8 mouse cellular contexts compared by ENCODE assay signal in the genomic region with DNA sequence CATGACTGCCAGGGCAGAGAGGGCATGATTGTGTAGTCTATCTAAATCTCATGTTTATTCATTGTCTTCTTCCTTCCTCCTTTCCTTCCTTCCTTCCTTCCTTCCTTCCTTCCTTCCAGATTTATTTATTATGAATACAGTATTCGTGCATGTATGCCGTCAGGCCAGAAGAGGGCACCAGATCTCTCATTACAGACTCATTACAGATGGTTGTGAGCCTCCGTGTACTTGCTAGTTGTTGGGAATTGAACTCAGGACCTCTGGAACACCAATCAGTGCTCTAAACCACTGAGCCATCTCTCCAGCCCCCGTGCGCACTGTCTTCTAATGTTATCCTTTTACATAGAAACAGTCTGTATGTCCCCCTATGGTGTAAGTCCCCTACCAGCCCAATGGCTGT.
A peak's percentile ranks its signal among the peaks of the same experiment; 100 is the strongest.
DNase-seq lines count a peak whose midpoint lies in the region; ATAC-seq lines count a peak whose summit lies in the region.

No protein-coding gene starts in this region.

- no peak overlapping the region for H3K4me2 ChIP-seq in hindbrain, embryonic 11.5 days (replicated peaks; ENCODE audit: low read depth, low read length)
- no peak overlapping the region for H3K4me2 ChIP-seq in hindbrain, embryonic 13.5 days

- H3K9ac ChIP-seq in hindbrain, embryonic 11.5 days (ENCODE audit: low read depth, low read length) = no peak overlapping the region
- H3K9ac ChIP-seq in hindbrain, embryonic 13.5 days = no peak overlapping the region

- H3K27me3 ChIP-seq in hindbrain, embryonic 11.5 days (ENCODE audit: control insufficient read depth, insufficient read depth, low read length) = no peaks in the 10 kb centered on the region
- no peaks in the 10 kb centered on the region for H3K27me3 ChIP-seq in hindbrain, embryonic 13.5 days
- H3K27me3 ChIP-seq in limb, embryonic 10.5 days (ENCODE audit: low read depth, poor library complexity, severe bottlenecking) = no peaks in the 10 kb centered on the region

- H3K4me3 ChIP-seq in hindbrain, embryonic 11.5 days (ENCODE audit: low read depth, low read length) = no peak overlapping the region
- no peak overlapping the region for H3K4me3 ChIP-seq in hindbrain, embryonic 13.5 days
- no peak overlapping the region for H3K4me3 ChIP-seq in limb, embryonic 10.5 days

- H3K36me3 ChIP-seq in hindbrain, embryonic 11.5 days (ENCODE audit: control insufficient read depth, insufficient read depth, low read length) = no peaks in the 10 kb centered on the region
- no peaks in the 10 kb centered on the region for H3K36me3 ChIP-seq in hindbrain, embryonic 13.5 days
- no peaks in the 10 kb centered on the region for H3K36me3 ChIP-seq in limb, embryonic 10.5 days

- ATAC-seq in hindbrain, embryonic 11.5 days (ENCODE audit: low FRiP score) = peak; percentile 54; the same call in 1 of the 2 replicates
- ATAC-seq in hindbrain, embryonic 13.5 days (ENCODE audit: low FRiP score) = no peak
- ATAC-seq in erythroblast, adult 5-6 weeks (replicated peaks; ENCODE audit: low FRiP score, poor library complexity, severe bottlenecking) = no peak

- DNase-seq in hindbrain, embryonic 11.5 days (ENCODE audit: low spot score) = peak; percentile 65
- DNase-seq in urinary bladder, postnatal 25 days (ENCODE audit: low spot score) = peak; percentile 20
- no peak for DNase-seq in urinary bladder, adult 2 months (ENCODE audit: low spot score)
- DNase-seq in cerebellum, postnatal 25 days = peak; percentile 59 to 75
- DNase-seq in limb, embryonic 10.5 days (ENCODE audit: low spot score) = peak; percentile 44
- no peak for DNase-seq in frontal cortex, postnatal 36 days (ENCODE audit: low spot score in 2 of 2)

- H3K4me1 ChIP-seq in hindbrain, embryonic 11.5 days (replicated peaks; ENCODE audit: control insufficient read depth, insufficient read depth, low read length) = no peaks in the 10 kb centered on the region
- H3K4me1 ChIP-seq in hindbrain, embryonic 13.5 days (replicated peaks) = peaks cover 6% of the 10 kb centered on the region
- H3K4me1 ChIP-seq in limb, embryonic 10.5 days = peaks cover under 1% of the 10 kb centered on the region; the same call in 1 of the 2 replicates

- 31% methylated on average over 5 of the region's 5 CpGs for WGBS in hindbrain, embryonic 11.5 days
- WGBS in hindbrain, embryonic 13.5 days = 28% methylated on average over 5 of the region's 5 CpGs
- WGBS in limb, embryonic 10.5 days = 31% methylated on average over 5 of the region's 5 CpGs

- H3K9me3 ChIP-seq in hindbrain, embryonic 11.5 days (ENCODE audit: control insufficient read depth, low read length) = no peaks in the 10 kb centered on the region
- no peaks in the 10 kb centered on the region for H3K9me3 ChIP-seq in hindbrain, embryonic 13.5 days
- no peaks in the 10 kb centered on the region for H3K9me3 ChIP-seq in limb, embryonic 10.5 days (replicated peaks)

- no peak overlapping the region for H3K27ac ChIP-seq in hindbrain, embryonic 11.5 days (ENCODE audit: low read depth, low read length)
- H3K27ac ChIP-seq in hindbrain, embryonic 13.5 days = no peak overlapping the region
- no peak overlapping the region for H3K27ac ChIP-seq in limb, embryonic 10.5 days

Comparison
In these comparisons a context has a peak if more than half of its experiments do, and no peak if none do; other contexts are left out.
1. DNase-seq: peak in hindbrain, embryonic 11.5 days (single experiment), urinary bladder, postnatal 25 days (single experiment), cerebellum, postnatal 25 days (2 of 2) and limb, embryonic 10.5 days (single experiment); none in urinary bladder, adult 2 months (single experiment) and frontal cortex, postnatal 36 days (0 of 2).